Mouse (Mus musculus) intestine, postnatal 0 days (tissue): Measurements from ENCODE around the gene Malsu1. TPM values are rescaled to one million over a fixed set of nuclear protein-coding genes. Genes with fewer than 3 reads are reported as not detected.

Experiments
- ATAC-seq: fragments of 200-750 bp; cut with Nextera tagmentation; 2 replicates; pipeline ENCODE4 v1.8.0; 2017; ENCODE audit warnings: mild to moderate bottlenecking, moderate TSS enrichment, moderate library complexity
- H3K27ac ChIP-seq: fragments of 300-500 bp; sonication (generic); 2 replicates; pipeline ENCODE4 v1.5.1; 2014; ENCODE audit warnings: mild to moderate bottlenecking, low read depth, low read length, moderate library complexity
- H3K27me3 ChIP-seq: fragments of 300-500 bp; sonication (generic); replicated peaks from 2 replicates; pipeline ENCODE4 v1.6.1; 2014; ENCODE audit warnings: low read length, mixed read lengths; ENCODE audit not compliant: control insufficient read depth, insufficient read depth
- H3K36me3 ChIP-seq: fragments of 300-500 bp; sonication (generic); 2 replicates; pipeline ENCODE4 v1.6.1; 2014; ENCODE audit warnings: mild to moderate bottlenecking, moderate library complexity; ENCODE audit not compliant: control insufficient read depth, insufficient read depth
- H3K4me1 ChIP-seq: fragments of 300-500 bp; sonication (generic); replicated peaks from 2 replicates; pipeline ENCODE4 v1.6.1; 2014; ENCODE audit warnings: antibody characterized with exemption, low read length, mixed read lengths; ENCODE audit not compliant: control insufficient read depth, insufficient read depth
- H3K4me2 ChIP-seq: fragments of 300-500 bp; sonication (generic); replicated peaks from 2 replicates; pipeline ENCODE4 v1.6.1; 2014; ENCODE audit warnings: low read depth, mild to moderate bottlenecking, moderate library complexity
- H3K4me3 ChIP-seq: fragments of 300-500 bp; sonication (generic); 2 replicates; pipeline ENCODE4 v1.5.1; 2014; ENCODE audit warnings: low read depth, low read length
- H3K9ac ChIP-seq: fragments of 300-500 bp; sonication (generic); 2 replicates; pipeline ENCODE4 v1.6.1; 2014; ENCODE audit warnings: mild to moderate bottlenecking, low read depth, low read length
- H3K9me3 ChIP-seq: fragments of 300-500 bp; sonication (generic); 2 replicates; pipeline ENCODE4 v1.6.1; 2016; ENCODE audit warnings: mixed run types; ENCODE audit not compliant: control insufficient read depth
- CTCF ChIP-seq: sonication (generic); IDR thresholded peaks from 2 replicates; pipeline ENCODE4 v1.5.1; 2016; ENCODE audit warnings: low read depth, mild to moderate bottlenecking, control low read depth, antibody characterized with exemption, moderate library complexity
- WGBS: fragments of 180-500 bp; shearing (Covaris S2); extraction: QIAGEN DNeasy Blood & Tissue Kit; methylation state at CpG from one replicate; pipeline ENCODE4 v1.1.7; 2014; 5-methylcytosine and 5-hydroxymethylcytosine counted together
- polyA plus RNA-seq: library from polyadenylated mRNA; unstranded; fragments of >200 nt; fragmentation: Nextera tagmentation; extraction: Ambion mirVana; gene quantifications from 2 replicates; pipeline ENCODE4 v1.2.1, GENCODE M21; 2015

The Malsu1 gene
- polyA plus RNA-seq, 1 experiment from 2014 or later, result 86.9 TPM

DNA sequence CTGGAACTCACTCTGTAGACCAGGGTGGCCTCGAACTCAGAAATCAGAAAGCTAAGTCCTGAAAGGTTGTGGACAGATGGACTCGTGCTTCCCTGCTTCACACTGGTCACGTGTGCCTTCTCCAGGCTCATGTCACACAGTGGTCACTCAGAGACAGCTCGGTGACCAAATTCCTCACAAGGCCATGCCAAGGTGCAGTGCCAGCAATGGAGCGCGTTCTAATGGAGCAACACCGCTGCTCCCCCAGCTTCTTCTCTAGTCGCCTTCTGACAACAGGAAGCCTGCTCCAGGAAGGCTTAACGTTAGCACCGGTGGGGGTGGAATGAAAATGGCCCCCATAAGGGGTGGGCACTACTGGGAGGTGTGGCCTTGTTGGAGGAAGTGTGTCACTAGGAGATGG lies 21.4 kb downstream of the Malsu1 start:
- Histone ChIP-seq H3K9me3 (no peaks in the 10 kb centered on the region), H3K27ac (no peak overlapping the region), H3K4me3 (no peak overlapping the region), H3K36me3 (peaks cover 46% of the 10 kb centered on the region), H3K4me1 (0 out of 2 replicates have a peak, but pooled peaks cover 4% of the 10 kb centered on the region), H3K4me2 (no peak overlapping the region), H3K9ac (no peak overlapping the region), H3K27me3 (no peaks in the 10 kb centered on the region)
- ATAC-seq, result no peak
- TF ChIP-seq CTCF, result no peak
- 89% methylated on average over 10 of the region's 10 CpGs for WGBS

GRCm38 (mm10) chr6:49096421-49096820 lies 22.8 kb downstream of the Malsu1 start:
- Histone ChIP-seq H3K4me1 (0 out of 2 replicates have a peak, but pooled peaks cover 4% of the 10 kb centered on the region), H3K4me3 (no peak overlapping the region), H3K27ac (peak overlapping the region; percentile 42), H3K36me3 (peaks cover 32% of the 10 kb centered on the region), H3K9ac (no peak overlapping the region), H3K4me2 (0 out of 2 replicates have a peak overlapping the region, but pooled peaks have one; percentile 4), H3K9me3 (no peaks in the 10 kb centered on the region), H3K27me3 (no peaks in the 10 kb centered on the region)
- peak; percentile 39 for ATAC-seq
- peak; percentile 34; the same call in 1 of the 2 replicates for TF ChIP-seq CTCF
- WGBS, result 50% methylated on average over 7 of the region's 7 CpGs

DNA sequence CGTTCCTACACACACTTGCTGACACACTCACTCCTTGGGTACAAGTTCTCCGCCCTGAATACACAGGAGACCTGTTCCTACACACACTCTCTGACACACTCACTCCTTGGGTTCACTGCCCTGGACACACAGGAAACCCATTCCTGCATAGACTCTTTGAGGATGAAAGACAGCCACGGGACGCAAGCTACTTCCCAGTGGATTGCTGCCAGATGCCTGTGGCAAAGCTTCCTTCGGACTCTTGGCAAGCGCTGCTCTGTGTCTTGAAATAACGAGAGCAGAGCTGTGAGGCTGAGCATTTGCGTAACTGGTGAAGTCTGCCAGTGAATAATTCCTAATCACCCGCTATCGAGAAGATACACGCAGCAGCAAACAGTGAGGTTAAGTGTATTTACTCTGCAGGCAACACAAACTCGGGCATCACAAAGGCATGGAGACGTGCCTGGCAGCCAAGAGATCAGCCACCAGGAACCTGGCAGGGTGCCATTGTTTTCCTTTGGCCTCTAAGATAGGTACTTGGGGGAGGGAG lies 23.4 kb downstream of the Malsu1 start:
- H3K9ac ChIP-seq, result no peak overlapping the region
- WGBS, result 25% methylated on average over 13 of the region's 13 CpGs

DNA sequence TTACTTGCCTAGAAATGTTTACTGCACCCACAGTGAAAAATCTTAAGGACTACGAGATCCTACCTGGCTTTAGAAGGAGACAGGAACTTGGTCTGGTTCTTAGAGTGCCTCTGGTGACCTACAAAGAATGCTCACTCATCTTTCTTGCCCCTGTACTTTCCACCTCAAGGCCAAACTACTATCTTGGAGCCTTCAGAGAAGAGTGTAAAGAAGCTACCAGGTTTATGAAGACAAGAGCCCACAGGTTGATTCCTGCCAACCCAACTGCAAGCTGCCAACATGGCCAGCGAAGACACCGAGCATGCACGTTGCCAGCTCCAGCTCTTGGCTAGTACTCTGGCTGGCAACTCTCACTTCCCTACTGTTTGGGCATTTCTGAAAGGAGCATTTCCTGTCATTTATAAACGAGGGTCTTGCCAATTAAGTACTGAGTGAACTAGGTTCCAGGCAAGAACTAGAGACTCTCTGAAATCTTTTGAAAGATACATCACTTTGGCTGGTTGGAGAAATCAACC lies 24.1 kb downstream of the Malsu1 start:
- no peaks in the 10 kb centered on the region for H3K9me3 ChIP-seq
- H3K4me2 ChIP-seq, result no peak overlapping the region; the same call in 1 of the 2 replicates
- H3K27me3 ChIP-seq, result no peaks in the 10 kb centered on the region
- no peak for TF ChIP-seq CTCF
- no peak overlapping the region for H3K4me3 ChIP-seq
- WGBS, result 71% methylated on average over 5 of the region's 5 CpGs
- H3K9ac ChIP-seq, result no peak overlapping the region
- H3K4me1 ChIP-seq, result 0 out of 2 replicates have a peak, but pooled peaks cover 4% of the 10 kb centered on the region
- peaks cover 28% of the 10 kb centered on the region for H3K36me3 ChIP-seq
- ATAC-seq, result no peak
- H3K27ac ChIP-seq, result peak overlapping the region; percentile 42

More for the DNA sequence above, 23.4 kb downstream of the Malsu1 start:
- Histone ChIP-seq H3K27me3 (no peaks in the 10 kb centered on the region), H3K36me3 (peaks cover 28% of the 10 kb centered on the region), H3K27ac (peak overlapping the region; percentile 42), H3K9me3 (no peaks in the 10 kb centered on the region), H3K4me1 (0 out of 2 replicates have a peak, but pooled peaks cover 4% of the 10 kb centered on the region), H3K4me2 (peak overlapping the region; percentile 4; the same call in 1 of the 2 replicates), H3K4me3 (no peak overlapping the region)
- no peak for TF ChIP-seq CTCF
- peak; percentile 51 for ATAC-seq

DNA sequence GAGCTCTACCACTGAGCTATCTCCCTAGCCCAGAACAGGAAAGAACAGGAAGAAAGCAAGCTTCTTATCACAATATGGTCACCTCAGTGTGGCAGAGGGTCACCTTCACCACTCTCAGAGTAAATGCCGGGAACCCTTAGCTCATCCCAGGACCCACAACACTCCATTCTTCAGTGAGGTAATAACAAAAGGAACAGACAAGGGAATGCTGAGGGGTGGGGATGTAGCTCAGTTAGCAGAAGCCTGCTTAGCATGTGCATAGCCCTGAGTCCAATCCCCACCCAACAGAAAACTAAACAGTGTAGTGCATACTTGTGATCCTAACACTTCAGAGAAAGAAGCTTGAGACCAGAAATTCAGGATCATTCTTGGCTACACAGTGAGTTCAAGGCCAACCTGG lies 25.5 kb downstream of the Malsu1 start:
- Histone ChIP-seq H3K4me1 (0 out of 2 replicates have a peak, but pooled peaks cover 4% of the 10 kb centered on the region), H3K27me3 (no peaks in the 10 kb centered on the region), H3K36me3 (peaks cover 32% of the 10 kb centered on the region), H3K4me2 (no peak overlapping the region), H3K9ac (no peak overlapping the region), H3K4me3 (no peak overlapping the region), H3K9me3 (no peaks in the 10 kb centered on the region), H3K27ac (no peak overlapping the region)
- no peak for ATAC-seq
- WGBS, result 75% methylated on average over 1 of the region's 1 CpGs
- no peak for TF ChIP-seq CTCF

- 87% methylated on average over 15 of the region's 15 CpGs for WGBS
- TF ChIP-seq CTCF, result no peak
- Histone ChIP-seq H3K9me3 (no peaks in the 10 kb centered on the region), H3K27ac (no peak overlapping the region), H3K36me3 (peaks cover 57% of the 10 kb centered on the region), H3K9ac (no peak overlapping the region), H3K4me1 (no peaks in the 10 kb centered on the region), H3K4me2 (no peak overlapping the region), H3K4me3 (no peak overlapping the region), H3K27me3 (no peaks in the 10 kb centered on the region)
- no peak for ATAC-seq
These were observed 33.3 kb downstream of the Malsu1 start for GRCm38 (mm10) chr6:49106746-49107500.
